Mouse (Mus musculus): Measurements from ENCODE around the gene Slc22a17. TPM values are rescaled to one million over a fixed set of nuclear protein-coding genes. Genes with fewer than 3 reads are reported as not detected.
"Not testable (repeated sequence)": the region's sequence is repeated elsewhere in the genome, so short reads cannot be mapped to it uniquely, and the experiment has no call there.

Gene Slc22a17
- 0.85 to 1.4 TPM (median 1.1 TPM) in 3 replicates for total RNA-seq (2017)

GRCm38 (mm10) chr14:54912886-54913285 lies at the start of gene Slc22a17:
Gene Slc22a17 (minus strand): TSS chr14:54913132.
- no peak for ATAC-seq (replicated peaks; ENCODE audit: insufficient number of reproducible peaks, low FRiP score, low TSS enrichment, poor library complexity, severe bottlenecking)

GRCm38 (mm10) chr14:54962714-54963113 lies 49.8 kb upstream of the Slc22a17 start:
- no peak for ATAC-seq (replicated peaks; ENCODE audit: insufficient number of reproducible peaks, low FRiP score, low TSS enrichment, poor library complexity, severe bottlenecking)

- ATAC-seq (replicated peaks; ENCODE audit: insufficient number of reproducible peaks, low FRiP score, low TSS enrichment, poor library complexity, severe bottlenecking): no peak
These were observed 48.6 kb upstream of the Slc22a17 start for GRCm38 (mm10) chr14:54961487-54961886.

- ATAC-seq (replicated peaks; ENCODE audit: insufficient number of reproducible peaks, low FRiP score, low TSS enrichment, poor library complexity, severe bottlenecking): no peak
These were observed 47.8 kb upstream of the Slc22a17 start for GRCm38 (mm10) chr14:54960769-54961168.

- not testable (repeated sequence) for ATAC-seq (replicated peaks; ENCODE audit: insufficient number of reproducible peaks, low FRiP score, low TSS enrichment, poor library complexity, severe bottlenecking)
These were observed 47.1 kb upstream of the Slc22a17 start for GRCm38 (mm10) chr14:54959853-54960613.

- ATAC-seq (replicated peaks; ENCODE audit: insufficient number of reproducible peaks, low FRiP score, low TSS enrichment, poor library complexity, severe bottlenecking): no peak
These were observed 46.3 kb upstream of the Slc22a17 start for GRCm38 (mm10) chr14:54959197-54959596.

GRCm38 (mm10) chr14:54958503-54958902 lies 45.6 kb upstream of the Slc22a17 start:
- no peak for ATAC-seq (replicated peaks; ENCODE audit: insufficient number of reproducible peaks, low FRiP score, low TSS enrichment, poor library complexity, severe bottlenecking)

- ATAC-seq (replicated peaks; ENCODE audit: insufficient number of reproducible peaks, low FRiP score, low TSS enrichment, poor library complexity, severe bottlenecking): no peak
These were observed 43.6 kb upstream of the Slc22a17 start for GRCm38 (mm10) chr14:54956533-54956932.

GRCm38 (mm10) chr14:54955481-54955880 lies 42.5 kb upstream of the Slc22a17 start:
- no peak for ATAC-seq (replicated peaks; ENCODE audit: insufficient number of reproducible peaks, low FRiP score, low TSS enrichment, poor library complexity, severe bottlenecking)

- no peak for ATAC-seq (replicated peaks; ENCODE audit: insufficient number of reproducible peaks, low FRiP score, low TSS enrichment, poor library complexity, severe bottlenecking)
These were observed 41.5 kb upstream of the Slc22a17 start for GRCm38 (mm10) chr14:54954474-54954873.

GRCm38 (mm10) chr14:54953664-54954206 lies 40.8 kb upstream of the Slc22a17 start:
- no peak for ATAC-seq (replicated peaks; ENCODE audit: insufficient number of reproducible peaks, low FRiP score, low TSS enrichment, poor library complexity, severe bottlenecking)

GRCm38 (mm10) chr14:54951587-54951986 lies 38.7 kb upstream of the Slc22a17 start:
- ATAC-seq (replicated peaks; ENCODE audit: insufficient number of reproducible peaks, low FRiP score, low TSS enrichment, poor library complexity, severe bottlenecking): no peak

- no peak for ATAC-seq (replicated peaks; ENCODE audit: insufficient number of reproducible peaks, low FRiP score, low TSS enrichment, poor library complexity, severe bottlenecking)
These were observed 37.6 kb upstream of the Slc22a17 start for GRCm38 (mm10) chr14:54950493-54950892.

GRCm38 (mm10) chr14:54948781-54949180 lies 35.8 kb upstream of the Slc22a17 start:
- ATAC-seq (replicated peaks; ENCODE audit: insufficient number of reproducible peaks, low FRiP score, low TSS enrichment, poor library complexity, severe bottlenecking): no peak

- ATAC-seq (replicated peaks; ENCODE audit: insufficient number of reproducible peaks, low FRiP score, low TSS enrichment, poor library complexity, severe bottlenecking): not testable (repeated sequence)
These were observed 34.1 kb upstream of the Slc22a17 start for GRCm38 (mm10) chr14:54947008-54947407.

GRCm38 (mm10) chr14:54945975-54946704 lies 33.2 kb upstream of the Slc22a17 start:
- ATAC-seq (replicated peaks; ENCODE audit: insufficient number of reproducible peaks, low FRiP score, low TSS enrichment, poor library complexity, severe bottlenecking): no peak

- ATAC-seq (replicated peaks; ENCODE audit: insufficient number of reproducible peaks, low FRiP score, low TSS enrichment, poor library complexity, severe bottlenecking): no peak
These were observed 32.0 kb upstream of the Slc22a17 start for GRCm38 (mm10) chr14:54944939-54945338.

GRCm38 (mm10) chr14:54943971-54944370 lies 31.0 kb upstream of the Slc22a17 start:
- no peak for ATAC-seq (replicated peaks; ENCODE audit: insufficient number of reproducible peaks, low FRiP score, low TSS enrichment, poor library complexity, severe bottlenecking)

- no peak for ATAC-seq (replicated peaks; ENCODE audit: insufficient number of reproducible peaks, low FRiP score, low TSS enrichment, poor library complexity, severe bottlenecking)
These were observed 29.5 kb upstream of the Slc22a17 start for GRCm38 (mm10) chr14:54942479-54942878.
